Mouse (Mus musculus): ENCODE results near the gene Tmem94.

- TF ChIP-seq GATA1 (IDR thresholded peaks at IDR 0.05; ENCODE audit: borderline replicate concordance, low read length) (no peak), FLI1 (IDR thresholded peaks at IDR 0.05; ENCODE audit: low read length) (no peak)
These were observed 74.5 kb downstream of the Tmem94 start for GRCm38 (mm10) chr11:115839732-115840131.

Measured in megakaryocyte, embryonic 14.5 days (primary cell).